Mouse (Mus musculus): ENCODE data around the gene Aebp1.

- TF ChIP-seq POLR2A (IDR thresholded peaks at IDR 0.05; ENCODE audit: insufficient read length, low read depth) (no peak), USF1 (IDR thresholded peaks at IDR 0.05; ENCODE audit: low read depth) (no peak), CEBPB (IDR thresholded peaks at IDR 0.05; ENCODE audit: insufficient read depth, poor library complexity, severe bottlenecking) (no peak), TCF3 (IDR thresholded peaks at IDR 0.05; ENCODE audit: insufficient read length, low read depth) (no peak), SRF (IDR thresholded peaks at IDR 0.05; ENCODE audit: control insufficient read depth, insufficient read length, low read depth) (no peak), TCF12 (IDR thresholded peaks at IDR 0.05; ENCODE audit: insufficient read depth, poor library complexity, severe bottlenecking) (no peak), MYOG (IDR thresholded peaks at IDR 0.05; ENCODE audit: control insufficient read depth in 1 of 3, insufficient read depth in 1 of 3, insufficient read length in 2 of 3, low read depth in 2 of 3) (no peak), MAX (IDR thresholded peaks at IDR 0.05; ENCODE audit: low read depth) (no peak), E2F4 (IDR thresholded peaks at IDR 0.05; ENCODE audit: insufficient read depth) (no peak), REST (IDR thresholded peaks at IDR 0.05; ENCODE audit: insufficient read depth, insufficient read length) (no peak)
Observed at GRCm38 (mm10) chr11:5868324-5868723, 6.6 kb downstream of the Aebp1 start.

Measured in myocyte (in vitro differentiated cells).